Mouse (Mus musculus) liver, adult 2 months (tissue): ENCODE results near the gene Ick. TPM values are rescaled to one million over a fixed set of nuclear protein-coding genes. Genes with fewer than 3 reads are reported as not detected.
"Not testable (repeated sequence)": the region's sequence is repeated elsewhere in the genome, so short reads cannot be mapped to it uniquely, and the experiment has no call there.

Experiments used
- DNase-seq: peaks from one replicate; pipeline ENCODE4 v3.0.0-alpha.2; 2011; ENCODE audit warnings: low read depth, low spot score; ENCODE audit errors: extremely low read depth
- H3K27ac ChIP-seq: fragments of 200-500 bp; replicated peaks from 2 replicates; pipeline ENCODE4 v1.5.1; 2012; ENCODE audit warnings: low read depth, mild to moderate bottlenecking, control low read depth, inconsistent platforms, low read length; ENCODE audit not compliant: insufficient read depth
- H3K27me3 ChIP-seq: fragments of 200-500 bp; 2 replicates; pipeline ENCODE4 v1.6.1; 2012; ENCODE audit warnings: mild to moderate bottlenecking, moderate library complexity, low read length, inconsistent platforms; ENCODE audit not compliant: control insufficient read depth, insufficient read depth
- H3K36me3 ChIP-seq: fragments of 200-500 bp; 2 replicates; pipeline ENCODE4 v1.6.1; 2012; ENCODE audit warnings: low read length, inconsistent platforms; ENCODE audit not compliant: control insufficient read depth, insufficient read depth
- H3K4me1 ChIP-seq: fragments of 200-500 bp; 2 replicates; pipeline ENCODE4 v1.6.1; 2011; ENCODE audit warnings: low read length; ENCODE audit not compliant: control insufficient read depth, insufficient read depth
- H3K4me3 ChIP-seq: fragments of 200-500 bp; 2 replicates; pipeline ENCODE4 v1.5.1; 2011; ENCODE audit warnings: low read depth, mild to moderate bottlenecking, control low read depth, low read length, moderate library complexity; ENCODE audit not compliant: insufficient read depth
- H3K79me2 ChIP-seq: fragments of 200-500 bp; 2 replicates; pipeline ENCODE4 v1.6.1; 2012; ENCODE audit warnings: inconsistent platforms, mild to moderate bottlenecking, low read length, moderate library complexity; ENCODE audit not compliant: control insufficient read depth, insufficient read depth
- H3K9ac ChIP-seq: fragments of 200-500 bp; 2 replicates; pipeline ENCODE4 v1.6.1; 2012; ENCODE audit warnings: low read depth, mild to moderate bottlenecking, control low read depth, inconsistent platforms, low read length
- CTCF ChIP-seq: fragments of 200-500 bp; IDR thresholded peaks from 2 replicates; pipeline ENCODE4 v1.5.1; 2011; ENCODE audit warnings: low read depth, low read length, control low read depth
- POLR2A ChIP-seq: fragments of 200-500 bp; IDR thresholded peaks from 2 replicates; pipeline ENCODE4 v1.6.1; 2011; ENCODE audit warnings: low read length, control low read depth; ENCODE audit not compliant: insufficient read depth; ENCODE audit errors: extremely low read depth
- WGBS: fragments of 180-500 bp; shearing (Covaris S2); methylation state at CpG from one replicate; pipeline ENCODE4 v1.1.7; 2018; 5-methylcytosine and 5-hydroxymethylcytosine counted together
- polyA plus RNA-seq: library from polyadenylated mRNA; depleted of rRNA; stranded (reverse); fragments of >200 nt; gene quantifications from 2 replicates; pipeline ENCODE4 v1.2.3, GENCODE M21; 2012
- total RNA-seq: library from RNA; depleted of rRNA; stranded (reverse); fragments of >200 nt; gene quantifications from 2 replicates; pipeline ENCODE4 v1.2.3, GENCODE M21; 2014

Gene Ick
- total and polyA plus RNA-seq, 2 experiments, result 7.3 to 10.2 TPM

DNA sequence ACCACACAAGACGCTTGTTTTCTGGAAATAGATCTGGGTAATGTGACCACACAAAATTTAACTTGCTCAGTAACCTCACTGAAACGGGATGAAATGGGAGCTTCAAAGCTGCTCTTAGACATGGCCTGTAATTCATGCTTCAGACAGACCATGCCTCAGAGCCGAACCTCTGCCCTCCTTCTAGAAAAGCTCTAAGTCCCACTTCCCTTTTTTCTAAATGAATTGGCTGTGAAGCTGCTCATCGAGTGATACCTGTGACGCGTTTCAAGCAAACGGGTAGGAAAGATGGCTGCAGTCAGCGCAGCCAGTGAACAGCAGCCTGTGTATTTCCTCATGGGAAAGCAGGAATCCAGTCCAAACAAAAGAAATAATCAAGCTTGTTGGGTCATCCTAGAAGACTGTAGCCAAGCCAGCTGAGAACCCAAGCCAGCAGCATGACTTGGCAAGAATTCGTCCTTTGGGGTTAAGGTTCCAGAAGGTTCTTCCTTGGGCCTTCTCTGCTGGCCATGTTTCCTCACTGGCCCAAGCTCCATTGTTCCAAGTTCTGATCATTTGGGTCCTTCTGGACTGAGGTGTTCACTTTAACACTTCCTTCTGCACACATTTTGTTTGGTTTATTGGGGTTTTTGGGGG lies 29.2 kb downstream of the Ick start:
- Histone ChIP-seq H3K9ac (no peak overlapping the region), H3K27me3 (no peaks in the 10 kb centered on the region), H3K27ac (no peak overlapping the region), H3K4me3 (no peak overlapping the region), H3K4me1 (peaks cover 12% of the 10 kb centered on the region), H3K36me3 (peaks cover 19% of the 10 kb centered on the region; the same call in 1 of the 2 replicates), H3K79me2 (no peaks in the 10 kb centered on the region)
- peak; percentile 84 for DNase-seq
- WGBS, result 68% methylated on average over 9 of the region's 9 CpGs
- TF ChIP-seq POLR2A (no peak), CTCF (no peak)

DNA sequence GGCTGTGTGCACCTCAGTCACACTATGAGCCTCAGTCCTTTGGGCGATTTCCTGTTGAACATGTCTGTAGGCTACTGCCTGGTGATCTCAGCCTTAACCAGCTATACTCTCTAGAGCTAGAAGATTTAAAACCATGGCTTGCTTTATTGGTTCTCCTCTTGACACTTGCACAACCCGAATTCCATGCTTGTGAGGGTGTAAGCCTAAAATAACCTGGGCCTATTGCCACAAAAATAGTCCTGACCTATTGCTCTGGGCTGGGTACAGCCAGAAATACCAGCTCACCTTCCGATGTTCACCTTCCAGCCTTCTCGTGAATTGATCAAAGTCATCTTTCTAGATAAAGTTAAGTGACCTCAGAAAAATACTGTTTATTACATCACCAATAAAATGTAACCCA lies 30.5 kb downstream of the Ick start:
- peak; percentile 97 for DNase-seq
- H3K4me1 ChIP-seq, result peaks cover 12% of the 10 kb centered on the region
- 28% methylated on average over 4 of the region's 4 CpGs for WGBS
- H3K79me2 ChIP-seq, result no peaks in the 10 kb centered on the region
- peak overlapping the region; percentile 60 for H3K9ac ChIP-seq
- TF ChIP-seq POLR2A, result no peak
- no peak for TF ChIP-seq CTCF
- no peak overlapping the region for H3K4me3 ChIP-seq
- no peaks in the 10 kb centered on the region for H3K27me3 ChIP-seq
- H3K36me3 ChIP-seq, result peaks cover 20% of the 10 kb centered on the region; the same call in 1 of the 2 replicates
- peak overlapping the region; percentile 88 for H3K27ac ChIP-seq

DNA sequence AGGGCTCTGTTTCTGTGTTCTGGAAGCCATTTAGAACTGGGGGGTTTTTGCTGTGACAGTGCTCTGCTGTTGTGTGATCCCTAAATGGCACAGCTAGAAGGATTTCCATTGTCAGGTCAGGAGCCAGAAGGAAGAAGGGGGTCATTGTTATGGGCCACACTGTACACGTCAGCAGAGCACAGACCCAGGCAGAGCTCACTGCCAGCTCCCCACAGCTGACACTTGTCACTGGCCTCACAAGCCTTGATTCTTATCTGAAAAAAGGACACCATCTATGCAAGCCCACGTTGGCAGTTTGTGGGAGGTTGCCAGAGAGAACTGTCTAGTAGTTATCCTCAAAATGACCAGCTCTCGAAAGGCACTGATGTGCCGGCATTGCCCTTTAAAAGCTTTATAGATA lies 37.1 kb downstream of the Ick start:
- TF ChIP-seq POLR2A, result no peak
- no peak for TF ChIP-seq CTCF
- Histone ChIP-seq H3K27me3 (no peaks in the 10 kb centered on the region), H3K4me3 (no peak overlapping the region), H3K79me2 (no peaks in the 10 kb centered on the region), H3K4me1 (no peaks in the 10 kb centered on the region), H3K36me3 (peaks cover 20% of the 10 kb centered on the region; the same call in 1 of the 2 replicates), H3K27ac (no peak overlapping the region), H3K9ac (no peak overlapping the region)
- DNase-seq, result no peak
- WGBS, result 89% methylated on average over 4 of the region's 4 CpGs

DNA sequence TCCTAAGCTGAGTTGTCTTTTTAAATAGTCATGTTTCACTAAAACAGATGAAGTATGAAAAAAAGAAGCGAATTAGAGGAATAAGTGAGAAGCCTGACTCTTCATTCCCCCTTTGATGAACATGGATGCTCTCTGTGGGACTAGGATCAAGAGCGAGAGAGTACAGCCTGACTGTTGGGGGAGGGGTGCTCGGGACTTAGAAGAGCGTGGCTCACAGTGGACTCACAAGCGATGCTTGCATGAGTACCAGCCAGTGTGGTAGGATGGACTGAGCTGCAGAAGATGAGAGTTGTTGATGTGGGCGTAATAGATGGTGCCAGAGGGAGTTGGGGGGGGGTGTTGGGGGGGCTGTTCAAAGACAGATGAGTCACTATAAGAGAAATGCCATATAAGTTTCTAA lies 37.6 kb downstream of the Ick start:
- H3K27me3 ChIP-seq, result no peaks in the 10 kb centered on the region
- no peak for DNase-seq
- peaks cover 16% of the 10 kb centered on the region; the same call in 1 of the 2 replicates for H3K36me3 ChIP-seq
- no peaks in the 10 kb centered on the region for H3K4me1 ChIP-seq
- H3K27ac ChIP-seq, result no peak overlapping the region
- 93% methylated on average over 6 of the region's 6 CpGs for WGBS
- TF ChIP-seq CTCF (no peak), POLR2A (no peak)
- H3K4me3 ChIP-seq, result no peak overlapping the region
- no peaks in the 10 kb centered on the region for H3K79me2 ChIP-seq
- H3K9ac ChIP-seq, result no peak overlapping the region

DNA sequence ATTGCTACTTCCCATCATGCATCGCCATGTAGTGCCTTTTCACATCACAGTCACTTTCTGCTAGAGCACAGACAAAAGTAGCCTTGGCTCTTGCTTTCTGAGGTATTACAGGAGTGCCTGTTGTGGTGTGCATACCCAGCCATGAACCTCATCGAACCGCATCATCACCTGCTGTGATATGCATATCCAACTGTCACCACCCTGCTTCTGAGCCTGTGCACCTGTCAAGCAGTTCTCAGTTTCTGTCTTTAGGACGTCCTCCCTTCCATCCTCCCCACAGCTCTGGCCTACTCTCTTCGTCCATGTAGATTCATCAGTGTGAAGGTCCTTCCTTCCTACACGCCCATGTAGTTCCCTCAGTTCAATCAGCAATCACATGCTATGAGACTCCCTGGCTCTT lies 39.2 kb downstream of the Ick start:
- DNase-seq, result no peak
- no peak overlapping the region for H3K9ac ChIP-seq
- H3K4me1 ChIP-seq, result no peaks in the 10 kb centered on the region
- WGBS, result 96% methylated on average over 6 of the region's 6 CpGs
- H3K36me3 ChIP-seq, result peaks cover 6% of the 10 kb centered on the region; the same call in 1 of the 2 replicates
- no peak overlapping the region for H3K4me3 ChIP-seq
- no peak overlapping the region for H3K27ac ChIP-seq
- no peaks in the 10 kb centered on the region for H3K79me2 ChIP-seq
- H3K27me3 ChIP-seq, result no peaks in the 10 kb centered on the region
- no peak for TF ChIP-seq CTCF
- TF ChIP-seq POLR2A, result no peak

DNA sequence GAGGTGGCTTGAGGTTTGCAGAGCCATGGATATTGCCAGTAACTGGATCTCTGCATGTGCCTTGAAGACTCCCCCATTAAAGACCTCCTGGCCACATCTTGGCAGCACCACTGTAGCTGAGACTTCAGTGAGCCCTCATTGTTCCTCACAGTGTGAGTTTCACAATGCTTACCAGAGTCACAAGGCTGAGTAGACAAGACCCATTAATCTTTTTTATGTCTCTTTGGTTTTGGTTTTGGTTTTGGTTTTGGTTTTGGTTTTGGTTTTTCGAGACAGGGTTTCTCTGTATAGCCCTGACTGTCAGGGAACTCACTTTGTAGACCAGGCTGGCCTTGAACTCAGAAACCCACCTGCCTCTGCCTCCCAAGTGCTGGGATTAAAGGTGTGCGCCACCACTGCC lies 40.8 kb downstream of the Ick start:
- 69% methylated on average over 2 of the region's 2 CpGs for WGBS
- H3K4me3 ChIP-seq, H3K9ac ChIP-seq, H3K4me1 ChIP-seq, H3K27ac ChIP-seq, H3K27me3 ChIP-seq, H3K36me3 ChIP-seq, DNase-seq, H3K79me2 ChIP-seq: not testable (repeated sequence)
